Mouse (Mus musculus) monocyte, adult 59 days (primary cell): Measurements from ENCODE around the gene Lce1c. TPM values are rescaled to one million over a fixed set of nuclear protein-coding genes. Genes with fewer than 3 reads are reported as not detected.

Source experiments
- total RNA-seq, 2 experiments: library from RNA; stranded (reverse); gene quantifications; one replicate each; pipeline ENCODE4 v1.2.4; 2023

Lce1c gene
- total RNA-seq: not detected

GRCm38 (mm10) chr3:92678947-92679346 is at the start of gene Lce1c:
Gene Lce1c (plus strand): TSS chr3:92679247.

DNA sequence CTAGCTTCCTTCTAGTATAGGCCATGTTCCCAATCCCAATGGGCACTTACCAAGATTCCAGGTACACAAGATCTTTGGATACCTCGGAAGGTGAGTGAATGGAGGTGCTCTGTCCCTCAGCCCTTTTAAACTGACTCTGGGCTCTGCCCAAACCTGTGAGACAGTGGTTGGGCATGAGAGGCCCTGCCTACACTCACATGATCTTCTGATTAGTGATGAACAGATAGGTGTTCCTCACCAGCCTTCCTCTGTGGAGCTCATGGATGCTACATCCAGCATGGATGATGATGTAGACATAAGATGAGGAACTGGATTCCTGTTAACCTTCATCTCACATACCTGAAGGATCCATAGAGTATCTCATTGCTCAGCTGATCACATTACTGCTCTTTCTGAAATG is 30.8 kb upstream of the Lce1c start, which contains the start of gene Lce1a1:
Gene Lce1a1, minus strand, starts transcription at position 101 of the 400 bp plus-strand sequence.

DNA sequence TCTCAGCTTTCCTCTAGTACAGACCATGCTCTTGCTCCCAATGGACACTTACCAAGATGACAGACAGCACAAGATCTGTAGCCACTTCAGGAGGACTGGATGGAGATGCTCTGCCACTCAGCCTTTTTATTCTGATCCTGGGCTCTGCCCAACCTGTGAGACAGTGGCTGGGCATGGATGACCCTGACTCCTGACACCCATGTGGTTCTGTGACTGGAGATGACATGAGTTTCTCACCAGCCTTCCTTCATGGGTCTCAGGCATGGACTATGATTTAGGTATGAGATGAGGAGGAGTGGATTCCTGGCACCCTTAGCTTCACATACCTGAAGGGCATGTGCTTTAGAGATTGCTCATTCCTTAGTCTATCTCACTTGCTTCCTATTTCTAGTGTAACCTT is 22.2 kb upstream of the Lce1c start, which contains the start of gene Lce1b:
Gene Lce1b, minus strand, starts transcription at position 101 of the 400 bp plus-strand sequence.

DNA sequence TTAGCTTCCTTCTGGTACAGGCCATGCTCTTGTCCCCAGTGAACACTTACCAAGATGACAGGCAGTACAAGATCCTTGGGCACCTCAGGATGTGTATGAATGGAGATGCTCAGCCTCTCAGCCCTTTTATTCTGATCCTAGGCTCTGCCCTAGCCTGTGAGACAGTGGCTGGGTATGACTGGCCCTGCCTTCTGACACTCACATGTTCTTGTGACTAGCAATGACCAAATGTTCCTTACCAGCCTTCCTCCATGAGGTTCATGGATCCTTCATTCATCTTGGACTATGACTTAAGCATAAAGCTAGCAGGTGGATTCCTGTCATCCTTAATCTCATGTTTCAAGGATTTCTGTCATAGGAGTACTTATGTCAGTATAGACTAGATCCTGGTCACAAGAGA is 8.8 kb upstream of the Lce1c start, which contains the start of gene Lce1a2:
Gene Lce1a2, minus strand, starts transcription at position 101 of the 400 bp plus-strand sequence.

GRCm38 (mm10) chr3:92687110-92687509 is 8.1 kb downstream of the Lce1c start, which contains the start of gene Lce1d:
Gene Lce1d (minus strand): TSS chr3:92687210.

GRCm38 (mm10) chr3:92708974-92709373 is 29.9 kb downstream of the Lce1c start, which contains the start of gene Lce1e:
Gene Lce1e (minus strand): TSS chr3:92709074.

GRCm38 (mm10) chr3:92720250-92720649 is 41.2 kb downstream of the Lce1c start, which contains the start of gene Lce1f:
Gene Lce1f (minus strand): TSS chr3:92720350.

Other genes starting within 250 kb of the Lce1c start
- gene Gm9774, start 249.8 kb upstream of the Lce1c start, total RNA-seq: 1 to 10 TPM in 1 of 2 experiments, under 1 TPM in 1; 0.86 to 2.0 TPM
- not detected for gene Sprr2k, start 246.7 kb upstream of the Lce1c start, total RNA-seq
- not detected for gene Sprr1b, start 240.5 kb upstream of the Lce1c start, total RNA-seq
- gene Sprr3, start 220.5 kb upstream of the Lce1c start, total RNA-seq: not detected
- not detected for gene Sprr1a, start 193.4 kb upstream of the Lce1c start, total RNA-seq
- not detected for gene Sprr4, start 178.8 kb upstream of the Lce1c start, total RNA-seq
- gene 2310046K23Rik, start 144.7 kb upstream of the Lce1c start, total RNA-seq: not detected
- not detected for gene Ivl, start 105.5 kb upstream of the Lce1c start, total RNA-seq
- gene Smcp, start 90.2 kb upstream of the Lce1c start, total RNA-seq: not detected
- not detected for gene 2210017I01Rik, start 71.8 kb upstream of the Lce1c start, total RNA-seq
- gene Lce6a, start 57.6 kb upstream of the Lce1c start, total RNA-seq: not detected
- not detected for gene Lce1a1, start 30.9 kb upstream of the Lce1c start, total RNA-seq
- gene Lce1b, start 22.3 kb upstream of the Lce1c start, total RNA-seq: not detected
- not detected for gene Lce1a2, start 8.9 kb upstream of the Lce1c start, total RNA-seq
- not detected for gene Lce1d, start 8.0 kb downstream of the Lce1c start, total RNA-seq
- gene Lce1e, start 29.8 kb downstream of the Lce1c start, total RNA-seq: not detected
- not detected for gene Lce1f, start 41.1 kb downstream of the Lce1c start, total RNA-seq
- not detected for gene Gm38119, start 59.8 kb downstream of the Lce1c start, total RNA-seq
- gene Lce1g, start 73.1 kb downstream of the Lce1c start, total RNA-seq: not detected
- not detected for gene Lce1h, start 85.8 kb downstream of the Lce1c start, total RNA-seq
- not detected for gene Lce1i, start 99.7 kb downstream of the Lce1c start, total RNA-seq
- not detected for gene Lce1j, start 111.3 kb downstream of the Lce1c start, total RNA-seq
- not detected for gene Lce1k, start 128.6 kb downstream of the Lce1c start, total RNA-seq
- not detected for gene Kprp, start 148.0 kb downstream of the Lce1c start, total RNA-seq
- gene Lce1l, start 172.0 kb downstream of the Lce1c start, total RNA-seq: not detected
- gene 2310050C09Rik, start 191.0 kb downstream of the Lce1c start, total RNA-seq: not detected
- not detected for gene Lce3a, start 247.0 kb downstream of the Lce1c start, total RNA-seq